Mouse (Mus musculus) lung, postnatal 14 days (tissue): ENCODE measurements around the gene Tbck.

Experiments used
- DNase-seq: peaks from one replicate; pipeline ENCODE4 v3.0.0; 2021

Gene Tbck

DNA sequence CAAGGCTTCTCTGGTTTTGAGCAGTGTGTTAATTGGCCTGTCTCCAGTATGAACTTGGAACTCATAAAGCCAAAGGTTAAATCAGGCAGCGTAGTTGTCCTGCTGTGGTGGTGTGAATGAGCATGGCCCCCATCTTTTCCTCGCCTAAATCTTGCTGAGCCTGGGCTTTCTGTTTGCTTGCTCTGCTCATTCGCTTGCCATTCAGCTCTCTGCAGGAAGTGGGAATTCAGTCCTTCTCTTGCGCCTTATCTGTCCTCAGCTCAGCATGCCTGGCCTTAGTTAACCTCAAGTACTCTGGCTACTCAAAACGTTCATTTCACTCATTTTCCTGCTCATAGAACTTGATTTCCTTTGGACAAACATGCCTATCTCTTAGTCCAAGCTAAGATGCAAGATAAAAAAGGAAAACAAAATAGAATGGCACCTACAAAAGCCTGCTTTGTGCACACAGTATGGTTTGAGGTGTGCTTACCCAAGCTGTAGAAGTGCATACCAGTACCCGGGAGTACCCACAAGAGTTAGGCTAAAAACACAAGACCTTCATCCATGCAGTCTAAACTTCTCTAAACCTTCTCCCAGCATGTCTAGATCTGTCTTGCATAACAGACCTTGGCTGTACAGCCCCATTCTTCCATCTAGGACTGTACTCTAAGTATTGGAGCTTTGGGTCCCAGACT lies 151.3 kb downstream of the Tbck start:
- DNase-seq: no peak

DNA sequence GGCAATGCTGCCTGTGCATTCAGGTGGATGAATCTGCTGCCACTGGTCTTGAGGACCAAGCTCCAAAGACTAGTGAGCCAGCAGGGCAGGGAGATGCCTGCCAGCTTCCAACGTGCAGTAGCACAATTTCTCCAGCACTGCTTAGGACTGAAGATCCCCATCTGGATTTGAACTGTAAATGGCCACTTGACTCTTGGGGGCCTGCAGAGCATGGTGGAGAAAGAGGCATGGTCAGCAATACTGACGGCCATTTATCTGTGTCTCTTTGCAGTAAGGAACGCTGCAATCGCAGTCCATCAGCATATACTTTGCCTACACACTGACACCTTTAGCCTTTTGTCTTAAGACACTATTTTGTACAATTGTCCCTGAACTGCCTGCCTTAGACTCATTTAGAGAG lies 153.2 kb downstream of the Tbck start:
- no peak for DNase-seq

DNA sequence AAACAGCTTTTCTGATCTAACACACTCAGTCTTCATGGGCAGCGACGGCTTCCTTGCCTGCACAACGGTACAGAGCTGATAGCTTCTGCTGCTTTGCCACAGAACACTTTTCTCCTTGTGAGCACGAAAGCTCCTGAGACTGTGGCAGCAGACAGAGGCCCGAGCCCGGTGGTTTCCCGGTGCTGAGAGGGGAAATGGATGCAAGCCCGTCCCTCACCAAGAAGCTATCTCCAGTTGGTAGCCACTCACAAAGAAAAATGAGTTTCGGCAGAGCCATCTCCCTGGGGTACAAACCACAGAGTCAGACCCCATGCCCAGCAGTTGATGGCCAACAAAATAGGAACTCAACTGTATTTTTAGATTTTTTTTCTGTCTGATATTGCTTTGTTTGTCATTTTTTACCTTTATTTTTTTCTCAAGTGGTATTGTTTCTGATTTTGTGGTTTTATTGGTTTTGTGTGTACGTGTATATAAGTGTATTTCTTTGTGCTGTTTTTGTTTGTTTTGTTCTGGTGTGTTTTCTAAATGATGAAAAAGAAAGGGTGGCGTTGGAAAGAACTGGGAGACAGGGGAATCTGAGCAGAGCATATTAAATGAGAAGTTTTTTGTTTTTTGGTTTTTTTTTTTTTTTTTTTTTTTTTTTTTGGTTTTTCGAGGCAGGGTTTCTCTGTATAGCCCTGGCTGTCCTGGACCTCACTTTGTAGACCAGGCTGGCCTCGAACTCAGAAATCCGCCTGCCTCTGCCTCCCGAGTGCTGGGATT lies 154.9 kb downstream of the Tbck start:
- no peak for DNase-seq

- no peak for DNase-seq
Observed at GRCm38 (mm10) chr3:132839516-132839915, 155.6 kb downstream of the Tbck start.

GRCm38 (mm10) chr3:132842676-132843075 lies 158.7 kb downstream of the Tbck start:
- DNase-seq: no peak

- DNase-seq: no peak
Observed at GRCm38 (mm10) chr3:132849669-132850068, 165.7 kb downstream of the Tbck start.

DNA sequence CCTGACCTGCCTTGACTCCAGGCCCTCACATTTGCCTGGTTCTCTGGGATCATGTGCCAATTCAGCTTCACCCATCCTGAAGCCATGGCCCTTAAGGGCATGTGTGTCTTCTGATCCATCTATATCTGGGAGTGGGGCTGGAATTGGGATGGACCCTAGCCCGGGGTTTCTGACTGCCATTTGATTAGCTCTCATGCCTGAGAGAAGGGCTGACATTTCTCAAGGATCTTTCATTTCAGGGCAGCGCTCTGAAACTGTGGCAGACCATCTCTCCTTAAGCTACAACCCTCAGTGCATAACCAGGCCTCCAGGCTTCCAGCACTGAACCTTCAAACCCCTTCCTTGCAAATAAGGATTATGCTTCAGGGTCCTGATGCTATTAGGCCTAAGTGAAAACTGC lies 166.5 kb downstream of the Tbck start:
- no peak for DNase-seq

GRCm38 (mm10) chr3:132851417-132851816 lies 167.5 kb downstream of the Tbck start:
- no peak for DNase-seq

DNA sequence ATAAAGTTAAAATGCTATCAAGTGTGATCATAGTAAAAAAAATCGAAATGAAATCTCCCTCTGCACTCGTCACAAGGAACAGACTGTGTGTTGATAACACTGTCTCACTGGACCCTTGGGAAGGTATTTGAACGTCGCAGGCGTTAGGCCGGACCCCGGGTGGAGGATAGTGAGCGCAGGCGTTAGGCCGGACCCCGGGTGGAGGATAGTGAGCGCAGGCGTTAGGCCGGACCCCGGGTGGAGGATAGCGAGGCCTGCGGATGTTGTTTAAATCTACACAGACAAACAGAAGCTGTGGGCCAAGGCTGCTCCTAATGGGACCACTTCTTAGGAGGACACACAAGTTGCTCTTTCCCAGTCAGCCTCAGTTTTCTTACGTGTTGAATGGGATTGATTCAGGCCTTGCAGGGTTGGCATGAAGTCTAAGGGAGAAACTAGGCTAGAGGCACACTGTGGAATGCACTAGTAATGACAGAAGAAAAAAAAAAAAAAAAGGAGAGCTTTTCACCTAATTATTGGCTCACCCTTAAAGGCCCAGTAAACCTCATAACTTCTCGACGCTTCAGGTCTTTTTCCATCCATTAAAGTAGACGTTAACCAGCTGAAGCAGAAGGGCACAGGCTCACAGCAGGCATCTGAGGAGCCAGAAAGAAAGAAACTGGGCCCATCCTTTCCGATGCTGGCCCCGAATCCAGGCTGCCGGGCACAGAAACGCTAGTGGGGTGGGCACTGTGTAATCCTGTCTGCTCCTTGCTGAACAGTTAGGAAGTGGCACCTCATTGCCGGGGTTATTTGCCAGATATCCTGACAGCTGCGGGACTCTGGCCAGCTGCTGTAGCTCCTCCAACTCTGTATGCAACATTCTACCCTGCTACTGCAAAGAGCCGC lies 168.1 kb downstream of the Tbck start:
- DNase-seq: peak; percentile 61

- no peak for DNase-seq
Observed at GRCm38 (mm10) chr3:132854271-132854670, 170.3 kb downstream of the Tbck start.

GRCm38 (mm10) chr3:132855458-132856212 lies 171.7 kb downstream of the Tbck start:
- DNase-seq: no peak

DNA sequence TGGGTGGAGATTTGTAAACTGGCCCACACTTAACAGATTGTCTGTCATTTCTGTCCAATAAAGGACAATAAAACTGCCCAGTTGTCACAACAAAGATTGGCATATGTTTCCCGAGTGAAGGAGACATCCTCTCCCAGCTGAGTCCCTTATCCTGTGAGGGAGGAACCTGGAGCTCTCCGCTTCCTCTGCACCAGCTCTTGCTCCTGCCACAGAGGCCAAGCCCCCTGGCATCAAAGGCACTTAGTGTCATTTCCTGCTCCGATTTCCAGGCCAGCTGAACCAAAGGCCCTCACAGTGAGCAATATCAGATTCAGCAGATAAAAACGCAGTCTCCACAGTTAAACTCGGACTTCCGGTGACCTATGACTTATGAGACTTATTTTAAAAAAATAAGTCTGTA lies 172.7 kb downstream of the Tbck start:
- DNase-seq: no peak

- peak; percentile 28 for DNase-seq
Observed at GRCm38 (mm10) chr3:132858849-132859248, 174.9 kb downstream of the Tbck start.

GRCm38 (mm10) chr3:132859573-132859972 lies 175.6 kb downstream of the Tbck start:
- DNase-seq: no peak

- DNase-seq: no peak
Observed at GRCm38 (mm10) chr3:132860796-132861195, 176.9 kb downstream of the Tbck start.

DNA sequence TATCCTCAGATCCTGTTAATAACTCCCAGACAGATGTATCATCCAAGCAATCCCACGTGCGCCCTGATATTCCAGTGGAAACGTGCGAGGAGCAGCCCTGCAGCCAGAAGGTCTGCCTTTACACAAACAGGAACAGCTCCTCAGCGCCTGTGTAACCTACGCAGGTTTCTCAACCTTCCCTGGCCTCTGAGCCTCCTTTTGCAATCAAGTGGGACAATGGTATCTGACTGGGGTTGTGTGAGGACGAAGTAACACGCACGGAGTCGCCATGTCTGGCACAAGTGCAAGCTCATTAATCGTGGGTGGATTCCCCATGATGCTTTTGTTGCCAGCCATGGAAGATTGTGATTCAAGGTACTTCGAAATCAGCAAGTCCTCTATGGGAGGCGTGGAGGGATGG lies 179.9 kb downstream of the Tbck start:
- DNase-seq: no peak

DNA sequence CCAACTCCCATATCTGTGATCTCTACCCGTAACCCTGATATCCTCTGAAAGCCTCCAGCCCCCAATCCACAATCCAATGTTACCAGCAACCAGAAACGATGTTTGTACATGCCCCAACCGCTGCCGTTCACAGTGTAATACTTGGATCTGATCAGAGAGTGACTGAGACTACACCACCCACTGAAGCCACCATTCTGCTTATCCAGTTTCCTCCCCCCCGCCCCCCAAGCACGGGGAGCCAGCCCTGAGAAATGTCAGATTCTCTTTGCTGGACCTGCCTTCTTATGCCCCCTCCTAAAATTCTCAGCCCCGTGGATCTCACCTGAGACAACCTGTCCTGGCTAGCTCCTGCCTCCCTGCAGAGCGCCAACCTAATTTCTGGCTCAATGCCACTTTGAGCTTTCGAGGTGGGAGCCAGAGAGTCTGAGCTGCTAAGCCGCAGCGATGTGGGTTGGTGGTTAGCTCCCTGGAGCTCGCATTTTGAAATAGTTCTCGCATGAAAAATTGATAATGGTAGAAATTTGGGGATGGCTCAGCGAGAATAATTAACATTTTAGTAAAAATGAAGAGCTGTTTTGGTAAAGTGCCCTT lies 180.5 kb downstream of the Tbck start:
- DNase-seq: no peak

DNA sequence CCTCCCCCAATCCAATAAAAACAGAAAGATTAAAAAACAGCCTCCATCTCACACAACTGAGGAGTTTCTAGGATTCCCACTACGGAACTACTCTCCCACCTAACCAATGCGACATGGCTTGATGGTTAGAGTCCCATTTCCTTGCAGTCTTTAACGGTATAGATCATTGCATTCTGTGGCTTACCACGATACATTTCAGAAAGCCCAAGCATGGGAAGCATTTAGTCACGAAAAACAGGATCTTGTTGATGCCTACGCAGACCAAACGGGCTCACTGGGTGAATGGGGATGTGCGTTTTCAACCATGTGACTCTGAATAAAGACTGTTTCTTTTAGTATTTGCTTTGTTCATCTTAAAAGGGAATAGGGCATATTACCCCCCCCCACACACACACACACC lies 181.0 kb downstream of the Tbck start:
- no peak for DNase-seq

DNA sequence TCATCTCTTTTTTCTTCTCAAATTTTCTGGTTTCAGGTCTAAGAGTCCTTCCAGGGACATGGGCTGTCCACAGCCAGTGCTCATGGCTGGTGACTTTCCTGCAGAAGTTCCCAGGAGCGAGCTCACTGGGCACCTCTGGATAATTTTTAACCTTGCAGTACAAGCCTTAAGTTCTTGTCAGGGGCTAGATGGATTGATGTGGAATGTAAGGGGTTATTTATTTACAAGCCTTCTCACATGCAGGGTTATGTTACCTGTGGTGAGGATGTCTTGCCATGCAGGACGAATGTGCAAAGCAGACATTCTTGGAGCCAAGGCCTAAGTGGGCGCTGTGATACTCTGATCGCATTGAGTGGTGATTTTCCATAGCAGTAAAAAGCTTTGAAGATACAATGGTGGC lies 181.7 kb downstream of the Tbck start:
- no peak for DNase-seq

GRCm38 (mm10) chr3:132866984-132867383 lies 183.0 kb downstream of the Tbck start:
- no peak for DNase-seq

- DNase-seq: peak; percentile 51
Observed at GRCm38 (mm10) chr3:132868838-132869237, 184.9 kb downstream of the Tbck start.

GRCm38 (mm10) chr3:132870079-132870478 lies 186.1 kb downstream of the Tbck start:
- DNase-seq: no peak
